Mouse (Mus musculus) ES-E14 (cell line): Measurements from ENCODE around the gene Cxcr1.

ENCODE experiments used
- CHD2 ChIP-seq: IDR thresholded peaks from 2 replicates; pipeline ENCODE4 v1.6.1; 2014; ENCODE audit warnings: mild to moderate bottlenecking, low read depth, low read length, inconsistent platforms
- HCFC1 ChIP-seq: IDR thresholded peaks from 2 replicates; pipeline ENCODE4 v1.6.1; 2012; ENCODE audit warnings: low read length, inconsistent platforms, borderline replicate concordance; ENCODE audit not compliant: insufficient read depth
- MAFK ChIP-seq: IDR thresholded peaks from 2 replicates; pipeline ENCODE4 v1.6.1; 2014; ENCODE audit warnings: mild to moderate bottlenecking, low read depth, low read length, inconsistent platforms; ENCODE audit not compliant: insufficient read depth
- ZC3H11A ChIP-seq: IDR thresholded peaks from 2 replicates; pipeline ENCODE4 v1.6.1; 2012; ENCODE audit warnings: low read depth, mild to moderate bottlenecking, inconsistent platforms, low read length, borderline replicate concordance
- ZNF384 ChIP-seq: IDR thresholded peaks from 2 replicates; pipeline ENCODE4 v1.6.1; 2012; ENCODE audit warnings: low read depth, low read length, inconsistent platforms

GRCm38 (mm10) chr1:74181462-74181861, 13.0 kb downstream of the Cxcr1 start:
- TF ChIP-seq ZC3H11A (no peak), ZNF384 (no peak), HCFC1 (no peak), CHD2 (no peak), MAFK (no peak)
